Comparison of ENCODE assay signal across 9 mouse cellular contexts in the genomic region with DNA sequence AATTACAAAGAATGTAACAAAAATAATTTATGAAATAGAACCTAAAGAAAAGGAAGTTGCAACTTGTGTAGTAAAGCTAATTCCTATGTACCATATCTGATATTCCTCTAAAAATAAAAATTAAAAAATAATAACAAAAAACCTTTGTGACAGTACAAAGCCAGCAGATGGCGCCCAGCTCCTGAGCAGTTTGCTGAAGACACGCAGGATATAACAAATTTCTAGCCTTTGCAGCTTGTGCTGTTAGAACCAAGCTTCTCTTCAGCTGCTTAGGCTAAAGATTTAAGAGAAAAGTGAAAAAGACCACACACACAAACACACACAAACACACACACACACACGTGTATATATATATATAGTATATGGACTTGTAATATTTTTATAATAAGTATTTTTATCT.
A peak's percentile ranks its signal among the peaks of the same experiment; 100 is the strongest.
DNase-seq lines count a peak whose midpoint lies in the region; ATAC-seq and TF ChIP-seq lines count a peak whose summit lies in the region.
"Had no signal": no experiment of that assay in that cellular context is flagged by ENCODE, and none has a peak within 500 bp of the region (broad histone marks: within the 10 kb centered on the region; RNA-seq: fewer than 3 reads in every experiment).

No protein-coding gene starts in this region.

- no peak for ATAC-seq in lung, embryonic 14.5 days (ENCODE audit: insufficient read depth)
- peak; percentile 66 for ATAC-seq in forebrain, embryonic 16.5 days
- no peak for ATAC-seq in monocyte, adult 5-6 weeks (replicated peaks; ENCODE audit: insufficient number of reproducible peaks, low FRiP score, low TSS enrichment, poor library complexity, severe bottlenecking)

- no peak overlapping the region for H3K4me2 ChIP-seq in lung, embryonic 14.5 days
- no peak overlapping the region for H3K4me2 ChIP-seq in forebrain, embryonic 16.5 days (ENCODE audit: low read length)
- H3K4me2 ChIP-seq: liver, embryonic 13.5 days had no signal

- H3K27me3 ChIP-seq in lung, embryonic 14.5 days (ENCODE audit: insufficient read depth, low read length) = no peaks in the 10 kb centered on the region
- no peaks in the 10 kb centered on the region for H3K27me3 ChIP-seq in forebrain, embryonic 16.5 days (replicated peaks; ENCODE audit: control insufficient read depth, insufficient read depth, low read length)
- H3K27me3 ChIP-seq: liver, embryonic 13.5 days had no signal

- no peak overlapping the region for H3K9ac ChIP-seq in lung, embryonic 14.5 days
- H3K9ac ChIP-seq in forebrain, embryonic 16.5 days (replicated peaks; ENCODE audit: low read depth, low read length) = no peak overlapping the region
- H3K9ac ChIP-seq: liver, embryonic 13.5 days had no signal

- peak; percentile 15 for DNase-seq in adrenal gland, postnatal 25 days
- no peak for DNase-seq in adrenal gland, postnatal 4 days (ENCODE audit: low spot score in 2 of 2)
- DNase-seq in lung, embryonic 14.5 days = peak; percentile 75
- DNase-seq in lung, adult 2 months = no peak
- peak; percentile 49 for DNase-seq in left cerebral cortex, postnatal 4 days
- no peak for DNase-seq in T-cell, adult 2 months (ENCODE audit: low spot score)
- DNase-seq: liver, embryonic 13.5 days had no signal

- no peaks in the 10 kb centered on the region for H3K9me3 ChIP-seq in lung, embryonic 14.5 days (ENCODE audit: low read depth, low read length)
- no peaks in the 10 kb centered on the region for H3K9me3 ChIP-seq in forebrain, embryonic 16.5 days (ENCODE audit: control insufficient read depth, low read length)
- H3K9me3 ChIP-seq: liver, embryonic 13.5 days had no signal

- peak; percentile 58 for TF ChIP-seq CTCF in lung, embryonic 14.5 days (IDR thresholded peaks at IDR 0.05; ENCODE audit: low read depth)
- TF ChIP-seq CTCF in lung, adult 2 months (IDR thresholded peaks at IDR 0.05; ENCODE audit: insufficient read depth, low read length) = no peak

- no peak overlapping the region for H3K4me3 ChIP-seq in lung, embryonic 14.5 days (ENCODE audit: low read depth, low read length)
- no peak overlapping the region for H3K4me3 ChIP-seq in lung, adult 2 months (replicated peaks; ENCODE audit: extremely low read depth, low read depth, low read length)
- no peak overlapping the region for H3K4me3 ChIP-seq in forebrain, embryonic 16.5 days (replicated peaks; ENCODE audit: low read length)
- H3K4me3 ChIP-seq: liver, embryonic 13.5 days had no signal

- no peak overlapping the region for H3K27ac ChIP-seq in lung, embryonic 14.5 days (ENCODE audit: low read depth)
- H3K27ac ChIP-seq in forebrain, embryonic 16.5 days (ENCODE audit: low read length) = no peak overlapping the region
- H3K27ac ChIP-seq: liver, embryonic 13.5 days had no signal

- 17% methylated on average over 3 of the region's 3 CpGs for WGBS in lung, embryonic 14.5 days
- WGBS in lung, adult 2 months = 13% methylated on average over 3 of the region's 3 CpGs
- WGBS in forebrain, embryonic 16.5 days = 27% methylated on average over 3 of the region's 3 CpGs

- no peak for TF ChIP-seq POLR2A in lung, adult 2 months (IDR thresholded peaks at IDR 0.05; ENCODE audit: borderline replicate concordance, extremely low read depth, low read depth, low read length)

- no peaks in the 10 kb centered on the region for H3K4me1 ChIP-seq in lung, embryonic 14.5 days (ENCODE audit: insufficient read depth)
- no peaks in the 10 kb centered on the region for H3K4me1 ChIP-seq in lung, adult 2 months (ENCODE audit: control insufficient read depth, insufficient read depth, low read length)
- no peaks in the 10 kb centered on the region for H3K4me1 ChIP-seq in forebrain, embryonic 16.5 days (replicated peaks; ENCODE audit: control insufficient read depth, insufficient read depth, low read length)
- H3K4me1 ChIP-seq: liver, embryonic 13.5 days had no signal

- intact Hi-C loops in left cerebral cortex, postnatal 4 days (cut with DNase I) = loop anchor here (5.0 kb wide), 1 partner anchor 932 kb away; no protein-coding TSS in a partner anchor

- H3K36me3 ChIP-seq in lung, embryonic 14.5 days (ENCODE audit: insufficient read depth) = no peaks in the 10 kb centered on the region
- H3K36me3 ChIP-seq in forebrain, embryonic 16.5 days (ENCODE audit: control insufficient read depth, insufficient read depth) = no peaks in the 10 kb centered on the region
- H3K36me3 ChIP-seq: liver, embryonic 13.5 days had no signal

Comparison
In these comparisons a context has a peak if more than half of its experiments do, and no peak if none do; other contexts are left out.
1. DNase-seq: peak in adrenal gland, postnatal 25 days (single experiment), lung, embryonic 14.5 days (single experiment) and left cerebral cortex, postnatal 4 days (single experiment); none in adrenal gland, postnatal 4 days (0 of 2), lung, adult 2 months (single experiment) and T-cell, adult 2 months (single experiment).